Mouse (Mus musculus) erythroblast, embryonic 14.5 days (primary cell): ENCODE data around the gene Ppp1r9a. TPM values are rescaled to one million over a fixed set of nuclear protein-coding genes. Genes with fewer than 3 reads are reported as not detected.

Source experiments
- H3K27me3 ChIP-seq: 2 replicates; pipeline ENCODE4 v1.6.1; 2012; ENCODE audit warnings: inconsistent platforms; ENCODE audit not compliant: control insufficient read depth
- H3K36me3 ChIP-seq: 2 replicates; pipeline ENCODE4 v1.6.1; 2012; ENCODE audit warnings: mild to moderate bottlenecking, inconsistent platforms; ENCODE audit not compliant: control insufficient read depth
- H3K4me1 ChIP-seq: 2 replicates; pipeline ENCODE4 v1.6.1; 2012; ENCODE audit warnings: inconsistent platforms; ENCODE audit not compliant: control insufficient read depth
- H3K4me3 ChIP-seq: replicated peaks from 2 replicates; pipeline ENCODE3; 2012; ENCODE audit warnings: moderate library complexity, mild to moderate bottlenecking, inconsistent platforms
- H3K9me3 ChIP-seq: 2 replicates; pipeline ENCODE4 v1.6.1; 2012; ENCODE audit warnings: low read length, inconsistent platforms, mixed read lengths; ENCODE audit not compliant: control insufficient read depth
- GATA1 ChIP-seq: IDR thresholded peaks from 2 replicates; pipeline ENCODE4 v1.6.1; 2012; ENCODE audit warnings: low read length, inconsistent platforms, mixed read lengths
- TAL1 ChIP-seq: IDR thresholded peaks from 3 replicates; pipeline ENCODE4 v1.6.1; 2012; ENCODE audit warnings: low read length, inconsistent platforms, mixed read lengths
- polyA plus RNA-seq: library from polyadenylated mRNA; stranded (reverse); fragments of >175 nt; gene quantifications from 2 replicates; pipeline ENCODE4 v1.2.3, GENCODE M21; 2012

Gene Ppp1r9a
- polyA plus RNA-seq, 1 experiment: 0.02 TPM

DNA sequence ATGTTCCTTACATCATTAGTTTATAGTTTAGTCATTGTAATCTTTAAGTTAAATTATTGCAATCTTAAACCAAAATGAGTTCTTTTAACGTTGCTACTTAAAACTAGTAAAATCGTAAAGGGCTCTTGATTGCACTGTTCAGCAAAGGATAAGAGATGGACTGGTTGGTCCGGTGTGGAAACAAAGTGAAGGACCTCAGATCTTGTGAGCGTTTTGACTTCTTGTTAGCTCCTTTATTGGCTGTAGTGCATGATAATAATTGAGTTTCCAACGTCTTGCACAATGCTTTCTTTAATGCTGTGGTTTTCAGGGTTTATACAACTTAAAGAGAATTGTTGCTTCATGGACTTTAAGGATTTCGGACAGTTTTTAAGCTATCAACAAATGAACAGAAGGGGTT lies 259.3 kb downstream of the Ppp1r9a start:
- TF ChIP-seq GATA1 (no peak), TAL1 (no peak)
- H3K27me3 ChIP-seq: peaks cover under 1% of the 10 kb centered on the region
- peaks cover 63% of the 10 kb centered on the region for H3K4me1 ChIP-seq
- H3K9me3 ChIP-seq: no peaks in the 10 kb centered on the region
- peaks cover 12% of the 10 kb centered on the region; the same call in 1 of the 2 replicates for H3K36me3 ChIP-seq
- H3K4me3 ChIP-seq: no peak overlapping the region

DNA sequence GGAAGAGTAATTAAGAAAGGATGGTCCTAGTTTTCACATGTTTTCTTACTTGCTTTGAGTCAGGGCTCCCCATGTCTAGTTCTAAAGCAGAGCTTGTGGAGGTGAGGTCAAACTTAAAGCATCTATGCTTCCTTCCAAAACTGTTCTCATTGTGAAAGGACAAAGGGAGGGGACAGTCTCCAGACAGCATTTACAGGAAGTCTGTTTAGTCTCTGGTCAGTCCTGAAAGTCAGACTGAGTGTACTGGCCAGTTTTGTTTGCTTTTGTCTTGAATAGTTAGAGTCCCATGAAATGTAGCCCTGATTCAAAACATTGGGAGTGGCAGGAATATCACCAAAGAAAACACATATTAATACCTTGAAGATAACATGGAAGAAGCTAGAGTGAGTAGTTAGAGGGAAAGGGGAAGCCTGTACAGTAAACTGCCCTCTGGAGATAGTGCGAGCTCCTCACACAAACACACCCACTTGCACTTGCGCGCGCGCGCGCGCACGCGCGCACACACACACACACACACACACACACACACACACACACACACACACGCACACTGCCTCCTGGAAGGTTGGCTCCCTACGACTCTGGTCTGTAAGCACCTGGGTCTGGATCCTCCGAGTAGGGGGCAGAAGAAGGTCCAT lies 260.9 kb downstream of the Ppp1r9a start:
- Histone ChIP-seq H3K4me3 (peak overlapping the region; percentile 18), H3K4me1 (peaks cover 56% of the 10 kb centered on the region), H3K27me3 (peaks cover 15% of the 10 kb centered on the region), H3K36me3 (peaks cover 10% of the 10 kb centered on the region; the same call in 1 of the 2 replicates), H3K9me3 (no peaks in the 10 kb centered on the region)
- no peak for TF ChIP-seq TAL1
- no peak for TF ChIP-seq GATA1

DNA sequence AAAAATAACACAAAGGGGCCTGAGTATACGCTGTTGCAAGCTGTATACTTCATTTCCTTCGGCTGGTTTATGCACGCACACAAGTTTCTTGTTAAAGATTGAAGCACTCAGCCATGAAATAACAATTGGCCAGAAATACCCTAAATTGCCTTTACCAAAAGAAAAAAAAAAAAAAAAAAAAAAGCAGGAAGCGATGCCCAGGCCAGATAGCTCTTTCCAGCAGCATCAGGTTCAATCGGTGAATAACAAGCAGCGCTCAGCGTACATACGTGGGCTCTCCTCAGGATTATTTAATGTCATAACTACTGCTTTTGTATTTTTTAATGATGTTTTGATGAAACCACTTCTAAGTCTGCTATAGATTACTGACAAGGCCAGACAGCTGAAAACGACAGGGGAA lies 262.1 kb downstream of the Ppp1r9a start:
- H3K4me1 ChIP-seq: peaks cover 44% of the 10 kb centered on the region
- TF ChIP-seq TAL1: no peak
- TF ChIP-seq GATA1: no peak
- peaks cover 17% of the 10 kb centered on the region for H3K27me3 ChIP-seq

DNA sequence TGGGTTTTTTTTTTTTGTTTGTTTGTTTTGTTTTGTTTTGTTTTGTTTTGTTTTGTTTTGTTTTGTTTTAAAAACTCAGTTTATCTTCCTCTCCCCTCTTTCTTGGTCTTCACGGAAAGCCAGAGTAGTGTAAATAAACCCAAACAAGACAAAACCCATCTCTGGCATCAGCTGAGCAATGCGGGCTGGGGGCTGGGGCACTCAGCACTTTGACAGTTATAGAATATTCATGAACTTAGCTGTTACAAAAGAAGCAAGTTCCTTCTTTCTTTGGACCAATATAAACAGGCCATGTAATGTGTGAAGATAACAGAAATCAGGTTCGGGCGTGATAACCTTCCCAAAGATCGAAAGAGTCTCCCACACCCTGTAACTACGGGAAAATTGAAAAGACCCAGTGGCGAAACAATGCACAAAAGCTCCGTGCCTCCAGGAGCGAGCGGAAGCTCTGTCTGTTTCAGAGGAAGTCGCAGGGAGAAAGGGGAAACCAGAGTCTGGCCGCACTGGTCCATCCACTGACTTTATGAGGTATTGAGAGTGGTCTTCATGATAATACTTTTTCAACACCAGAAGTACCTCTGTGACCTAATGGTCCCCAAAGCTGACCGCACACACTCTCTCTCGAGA lies 264.4 kb downstream of the Ppp1r9a start:
- Histone ChIP-seq H3K27me3 (peaks cover 28% of the 10 kb centered on the region), H3K36me3 (no peaks in the 10 kb centered on the region; the same call in 1 of the 2 replicates), H3K4me1 (peaks cover 38% of the 10 kb centered on the region), H3K9me3 (no peaks in the 10 kb centered on the region), H3K4me3 (no peak overlapping the region)
- TF ChIP-seq TAL1: no peak
- no peak for TF ChIP-seq GATA1

More for the DNA sequence above, 262.1 kb downstream of the Ppp1r9a start:
- peaks cover 5% of the 10 kb centered on the region; the same call in 1 of the 2 replicates for H3K36me3 ChIP-seq
- no peak overlapping the region for H3K4me3 ChIP-seq
- H3K9me3 ChIP-seq: no peaks in the 10 kb centered on the region

DNA sequence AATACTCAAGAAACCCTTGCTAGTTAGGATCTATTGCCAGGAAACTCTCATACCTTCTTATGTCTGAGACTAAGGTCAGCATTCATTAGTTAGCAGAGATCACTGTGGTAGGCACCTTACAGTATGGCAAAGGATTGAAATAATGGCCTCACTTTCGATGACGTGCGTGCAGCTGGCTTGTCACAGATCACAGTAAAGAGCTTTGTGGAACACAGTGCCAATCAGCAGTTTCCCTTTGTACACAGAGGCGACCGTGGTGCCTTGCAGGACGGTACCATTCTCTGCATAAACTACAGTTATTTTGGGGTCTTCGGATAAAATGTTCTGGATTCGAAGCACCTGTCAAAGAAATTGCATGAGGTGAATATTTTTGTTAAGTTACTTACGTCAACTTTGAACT lies 265.4 kb downstream of the Ppp1r9a start:
- Histone ChIP-seq H3K4me3 (no peak overlapping the region), H3K4me1 (peaks cover 35% of the 10 kb centered on the region), H3K27me3 (peaks cover 37% of the 10 kb centered on the region), H3K36me3 (no peaks in the 10 kb centered on the region), H3K9me3 (no peaks in the 10 kb centered on the region)
- TF ChIP-seq GATA1: no peak
- no peak for TF ChIP-seq TAL1

DNA sequence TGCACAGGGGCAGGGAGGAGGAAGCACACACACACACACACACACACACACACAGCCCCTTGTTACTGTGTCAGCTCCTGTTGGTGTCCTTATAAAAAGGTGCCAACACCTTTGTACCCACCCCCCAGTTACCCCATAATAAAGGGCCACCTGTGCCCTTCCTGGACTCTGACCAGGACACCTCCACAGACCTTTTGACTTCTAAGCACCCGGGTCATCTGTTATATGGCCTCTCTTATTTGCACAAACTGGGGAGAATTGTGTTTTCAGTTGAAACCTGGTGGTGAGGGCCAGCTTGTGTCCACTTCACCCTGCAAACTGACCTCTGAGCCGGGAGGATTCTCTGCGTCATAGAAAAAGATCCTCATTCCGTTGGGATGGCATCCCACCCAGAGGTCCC lies 268.7 kb downstream of the Ppp1r9a start:
- no peak for TF ChIP-seq GATA1
- TF ChIP-seq TAL1: no peak
- Histone ChIP-seq H3K36me3 (no peaks in the 10 kb centered on the region), H3K4me3 (no peak overlapping the region), H3K9me3 (no peaks in the 10 kb centered on the region), H3K4me1 (peaks cover 11% of the 10 kb centered on the region), H3K27me3 (peaks cover 63% of the 10 kb centered on the region)

DNA sequence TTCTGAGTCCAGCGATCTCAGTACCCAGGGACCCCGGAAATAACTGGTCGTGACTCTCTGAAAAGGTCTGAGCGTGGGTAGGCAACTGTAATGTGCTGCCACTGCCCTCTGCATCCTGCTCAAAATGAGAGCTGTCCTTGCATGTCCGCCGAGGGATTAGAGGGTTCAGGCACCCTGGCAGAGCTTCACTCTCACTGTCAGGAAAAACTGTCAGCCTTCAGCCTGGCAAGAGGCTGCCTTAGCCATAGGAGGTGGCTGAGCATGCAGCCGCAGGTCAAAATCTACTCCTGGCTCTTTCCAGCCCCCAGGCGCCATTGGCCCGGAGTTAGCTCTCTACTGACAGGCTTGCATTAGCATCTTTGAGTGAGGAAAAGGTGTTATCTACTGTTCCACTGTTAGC lies 269.9 kb downstream of the Ppp1r9a start:
- H3K36me3 ChIP-seq: no peaks in the 10 kb centered on the region
- peaks cover 3% of the 10 kb centered on the region for H3K4me1 ChIP-seq
- H3K9me3 ChIP-seq: no peaks in the 10 kb centered on the region
- H3K4me3 ChIP-seq: no peak overlapping the region
- no peak for TF ChIP-seq GATA1
- no peak for TF ChIP-seq TAL1
- peaks cover 60% of the 10 kb centered on the region for H3K27me3 ChIP-seq

DNA sequence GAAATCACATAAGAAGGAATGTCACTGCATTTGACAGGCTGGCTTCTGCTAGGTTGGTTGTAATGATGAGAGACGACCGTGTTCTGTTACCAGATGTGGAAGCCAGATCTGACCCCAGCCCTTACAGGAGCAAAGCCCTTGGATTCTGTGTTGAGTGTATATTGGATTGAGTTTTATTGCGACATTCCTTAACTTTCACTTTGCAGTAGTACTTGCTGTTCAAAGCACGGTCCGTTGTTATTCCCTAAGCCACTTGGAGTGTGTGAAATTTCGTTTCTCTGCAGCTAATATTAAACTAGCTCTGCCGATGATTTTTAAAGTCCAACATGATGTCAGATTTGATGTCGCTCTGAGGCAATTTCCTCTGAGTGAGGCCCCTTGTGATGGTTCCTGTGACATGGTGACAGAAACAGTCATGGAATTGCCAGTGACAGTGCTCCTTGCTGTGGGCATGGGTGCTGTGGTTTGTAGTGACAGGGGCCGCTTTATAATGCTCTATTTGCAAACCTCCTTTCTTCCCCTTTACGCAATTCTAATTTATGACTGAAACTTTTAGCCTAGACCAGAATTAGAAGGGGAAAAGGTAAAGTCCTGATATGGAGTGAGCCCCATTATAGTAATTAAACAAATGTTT lies 271.6 kb downstream of the Ppp1r9a start:
- Histone ChIP-seq H3K4me3 (no peak overlapping the region), H3K36me3 (no peaks in the 10 kb centered on the region), H3K4me1 (no peaks in the 10 kb centered on the region), H3K27me3 (peaks cover 59% of the 10 kb centered on the region), H3K9me3 (no peaks in the 10 kb centered on the region)
- TF ChIP-seq TAL1 (no peak), GATA1 (no peak)
